Mouse (Mus musculus) heart, postnatal 25 days (tissue): Measurements from ENCODE around the gene Olfr521. TPM values are rescaled to one million over a fixed set of nuclear protein-coding genes. Genes with fewer than 3 reads are reported as not detected.
"Not testable (repeated sequence)": the region's sequence is repeated elsewhere in the genome, so short reads cannot be mapped to it uniquely, and the experiment has no call there.

Source experiments
- DNase-seq: peaks from one replicate; pipeline ENCODE4 v3.0.0; 2022; ENCODE audit warnings: low spot score
- intact Hi-C: fragments of 180-260 bp; cut with DNase I; formaldehyde crosslinking; loops from one replicate; pipeline ENCODE4 v1.15.1; 2025
- total RNA-seq, 2 experiments: library from RNA; stranded (reverse); gene quantifications; 2 replicates each; pipeline ENCODE4 v1.2.3; 2021

Gene Olfr521
- total RNA-seq, result not detected

- no peak for DNase-seq
- intact Hi-C loops, result no loop called here
These were observed at the start of gene Olfr521 for GRCm38 (mm10) chr7:99763207-99763606. TSS of gene Olfr521 (plus strand) at chr7:99763507.

GRCm38 (mm10) chr7:99716536-99716935 lies 46.8 kb upstream of the Olfr521 start:
- intact Hi-C loops, result no loop called here
- DNase-seq, result no peak

GRCm38 (mm10) chr7:99729973-99730372 lies 33.3 kb upstream of the Olfr521 start, which contains the start of gene Olfr520:
TSS of gene Olfr520 (plus strand) at chr7:99730273.
- intact Hi-C loops, result no loop called here
- no peak for DNase-seq

GRCm38 (mm10) chr7:99734612-99735011 lies 28.7 kb upstream of the Olfr521 start:
- peak; percentile 49 for DNase-seq
- intact Hi-C loops, result no loop called here

GRCm38 (mm10) chr7:99735491-99735890 lies 27.8 kb upstream of the Olfr521 start:
- intact Hi-C loops, DNase-seq: not testable (repeated sequence)

GRCm38 (mm10) chr7:99739276-99739675 lies 24.0 kb upstream of the Olfr521 start:
- intact Hi-C loops, result no loop called here
- DNase-seq, result no peak

- no peak for DNase-seq
- intact Hi-C loops, result no loop called here
These were observed 18.1 kb downstream of the Olfr521 start for GRCm38 (mm10) chr7:99781385-99781784.

- no peak for DNase-seq
- intact Hi-C loops, result no loop called here
These were observed 18.6 kb downstream of the Olfr521 start for GRCm38 (mm10) chr7:99781916-99782315.

GRCm38 (mm10) chr7:99783421-99783820 lies 20.1 kb downstream of the Olfr521 start:
- intact Hi-C loops, result no loop called here
- no peak for DNase-seq

- DNase-seq, result no peak
- intact Hi-C loops, result no loop called here
These were observed 22.2 kb downstream of the Olfr521 start for GRCm38 (mm10) chr7:99785553-99785952.

GRCm38 (mm10) chr7:99786774-99787173 lies 23.5 kb downstream of the Olfr521 start:
- DNase-seq, result no peak
- intact Hi-C loops, result no loop called here

GRCm38 (mm10) chr7:99787935-99788334 lies 24.6 kb downstream of the Olfr521 start:
- intact Hi-C loops, result no loop called here
- no peak for DNase-seq

GRCm38 (mm10) chr7:99788563-99788962 lies 25.3 kb downstream of the Olfr521 start:
- intact Hi-C loops, result no loop called here
- no peak for DNase-seq

GRCm38 (mm10) chr7:99790816-99791215 lies 27.5 kb downstream of the Olfr521 start:
- intact Hi-C loops, result no loop called here
- DNase-seq, result no peak

- intact Hi-C loops, result no loop called here
These were observed 30.8 kb downstream of the Olfr521 start for GRCm38 (mm10) chr7:99794096-99794495.

GRCm38 (mm10) chr7:99795192-99795981 lies 32.1 kb downstream of the Olfr521 start:
- DNase-seq, result no peak
- intact Hi-C loops, result no loop called here

More at GRCm38 (mm10) chr7:99794096-99794495, 30.8 kb downstream of the Olfr521 start:
- no peak for DNase-seq

GRCm38 (mm10) chr7:99796471-99796870 lies 33.2 kb downstream of the Olfr521 start:
- intact Hi-C loops, result loop anchor here (2.0 kb wide), 1 partner anchor 84 kb away; no protein-coding TSS in a partner anchor
- no peak for DNase-seq

- no peak for DNase-seq
- intact Hi-C loops, result loop anchor here (2.0 kb wide), 1 partner anchor 84 kb away; no protein-coding TSS in a partner anchor
These were observed 34.0 kb downstream of the Olfr521 start for GRCm38 (mm10) chr7:99797261-99797660.

- intact Hi-C loops, result loop anchor here (1.0 to 2.0 kb wide), 3 partner anchors 85 to 179 kb away; no protein-coding TSS in a partner anchor
- no peak for DNase-seq
These were observed 34.8 kb downstream of the Olfr521 start for GRCm38 (mm10) chr7:99797911-99798647.

GRCm38 (mm10) chr7:99799118-99799517 lies 35.8 kb downstream of the Olfr521 start:
- no peak for DNase-seq
- intact Hi-C loops, result no loop called here

GRCm38 (mm10) chr7:99803535-99803934 lies 40.2 kb downstream of the Olfr521 start:
- intact Hi-C loops, result no loop called here
- no peak for DNase-seq
